Mouse (Mus musculus): ENCODE data around the gene Hoxc6.
A peak's percentile ranks its signal among the peaks of the same experiment; 100 is the strongest.

The Hoxc6 gene

DNA sequence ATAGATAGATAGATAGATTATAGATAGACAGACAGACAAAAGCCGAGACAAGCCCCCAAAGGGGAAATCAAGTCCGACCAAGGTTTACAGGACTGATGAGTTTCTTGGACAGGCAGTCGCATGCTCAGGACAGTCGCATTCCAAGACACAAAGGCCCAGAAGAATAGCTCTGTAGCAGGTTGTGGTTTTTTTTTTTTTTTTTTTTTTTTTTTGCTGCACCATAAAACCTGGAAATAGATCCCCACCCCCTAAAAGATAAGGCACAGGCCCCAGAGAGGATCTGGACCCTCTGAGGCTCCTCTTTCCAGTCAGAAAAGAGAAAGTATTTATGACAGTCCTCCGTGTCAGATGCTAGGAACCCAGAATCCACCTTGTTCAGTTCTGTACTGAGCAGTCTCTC is 10.0 kb upstream of the Hoxc6 start:
- DNase-seq (ENCODE audit: extremely low read depth, low read depth): no peak

DNA sequence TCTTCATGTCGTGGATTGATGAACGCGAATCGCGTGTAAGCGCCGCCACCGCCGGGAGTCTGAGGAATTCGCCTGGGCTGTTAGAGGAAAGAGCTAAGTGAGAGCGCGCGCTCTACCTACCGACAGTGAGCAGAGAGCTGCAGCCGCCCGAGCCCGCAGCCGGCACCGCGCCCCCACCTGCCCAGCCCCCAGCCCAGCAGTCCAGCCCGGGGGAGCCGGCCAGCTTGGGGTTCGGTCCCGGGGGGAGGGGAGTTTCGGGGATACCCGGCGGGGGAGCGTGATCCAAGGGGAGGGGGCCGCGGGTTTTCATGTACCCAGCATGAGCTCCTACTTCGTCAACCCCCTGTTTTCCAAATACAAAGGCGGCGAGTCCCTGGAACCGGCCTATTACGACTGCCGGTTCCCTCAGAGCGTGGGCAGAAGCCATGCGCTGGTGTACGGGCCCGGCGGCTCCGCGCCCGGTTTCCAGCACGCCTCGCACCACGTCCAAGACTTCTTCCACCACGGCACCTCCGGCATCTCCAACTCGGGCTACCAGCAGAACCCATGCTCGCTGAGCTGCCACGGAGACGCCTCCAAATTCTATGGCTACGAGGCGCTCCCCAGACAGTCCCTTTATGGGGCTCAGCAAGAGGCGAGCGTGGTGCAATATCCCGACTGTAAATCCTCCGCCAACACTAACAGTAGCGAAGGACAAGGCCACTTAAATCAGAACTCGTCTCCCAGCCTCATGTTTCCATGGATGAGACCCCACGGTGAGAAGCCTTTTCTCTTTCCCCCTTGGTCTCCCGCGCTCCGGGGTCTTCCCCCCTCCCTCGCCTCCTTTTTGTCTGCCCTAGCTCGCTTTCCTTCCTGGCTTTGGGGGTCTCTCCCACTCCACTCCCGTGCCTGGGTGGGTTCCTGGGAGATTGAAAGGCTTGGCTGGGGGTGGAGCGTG is 7.3 kb upstream of the Hoxc6 start, which contains the start of gene Hoxc8:
Gene Hoxc8 (plus strand): TSS at position 147 of the 937 bp plus-strand sequence.
- DNase-seq (ENCODE audit: extremely low read depth, low read depth): no peak

DNA sequence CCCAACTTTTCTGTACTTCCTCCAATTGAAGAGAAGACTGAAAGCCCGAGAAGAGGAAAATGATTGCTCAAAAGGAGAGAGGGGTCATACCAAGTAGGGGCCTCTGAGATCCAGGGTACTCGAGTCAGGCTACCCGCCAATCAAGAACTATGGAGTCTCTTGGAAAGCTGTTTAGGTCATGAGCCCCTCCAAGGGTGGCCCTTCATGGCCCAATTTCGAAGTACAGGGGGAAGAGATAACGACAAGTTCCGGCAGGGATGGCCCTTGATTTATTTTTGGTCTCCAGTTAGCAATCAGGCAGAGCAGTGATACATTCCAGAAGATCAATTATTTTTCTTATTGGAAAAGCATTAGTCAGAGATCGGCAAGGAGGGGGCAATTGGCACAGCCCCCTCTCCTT is 6.3 kb upstream of the Hoxc6 start:
- no peak for DNase-seq (ENCODE audit: extremely low read depth, low read depth)

GRCm38 (mm10) chr15:102992206-102992605 is 5.9 kb upstream of the Hoxc6 start:
- no peak for DNase-seq (ENCODE audit: extremely low read depth, low read depth)

GRCm38 (mm10) chr15:102992863-102993262 is 5.2 kb upstream of the Hoxc6 start:
- DNase-seq (ENCODE audit: extremely low read depth, low read depth): no peak

DNA sequence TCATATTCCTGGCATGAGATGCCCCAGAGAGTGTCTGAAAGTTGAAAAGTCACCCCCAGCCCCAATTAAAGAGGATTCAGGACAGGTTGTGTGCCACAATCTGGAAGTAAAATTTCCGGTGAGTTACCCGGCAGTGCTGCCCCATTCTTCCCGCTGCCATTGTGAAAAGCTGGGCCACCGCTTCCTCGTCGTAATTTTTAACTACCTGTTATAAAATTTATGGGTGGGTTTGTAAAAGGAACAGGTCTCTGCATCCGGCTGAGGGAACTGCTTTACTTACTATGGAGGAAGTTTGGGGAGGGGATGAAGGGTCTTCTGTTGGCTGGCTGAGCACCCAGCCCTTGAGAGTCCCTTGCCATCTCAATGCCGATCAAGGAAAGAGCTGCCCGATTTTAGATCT is 1.5 kb upstream of the Hoxc6 start:
- no peak for DNase-seq (ENCODE audit: extremely low read depth, low read depth)

GRCm38 (mm10) chr15:102997431-102997830 is 626 bp upstream of the Hoxc6 start:
- DNase-seq (ENCODE audit: extremely low read depth, low read depth): no peak

GRCm38 (mm10) chr15:102998608-102999182 is 638 bp downstream of the Hoxc6 start:
- DNase-seq (ENCODE audit: extremely low read depth, low read depth): peak; percentile 96

GRCm38 (mm10) chr15:102999183-102999831 is 1.2 kb downstream of the Hoxc6 start:
- DNase-seq (ENCODE audit: extremely low read depth, low read depth): peak; percentile 94

DNA sequence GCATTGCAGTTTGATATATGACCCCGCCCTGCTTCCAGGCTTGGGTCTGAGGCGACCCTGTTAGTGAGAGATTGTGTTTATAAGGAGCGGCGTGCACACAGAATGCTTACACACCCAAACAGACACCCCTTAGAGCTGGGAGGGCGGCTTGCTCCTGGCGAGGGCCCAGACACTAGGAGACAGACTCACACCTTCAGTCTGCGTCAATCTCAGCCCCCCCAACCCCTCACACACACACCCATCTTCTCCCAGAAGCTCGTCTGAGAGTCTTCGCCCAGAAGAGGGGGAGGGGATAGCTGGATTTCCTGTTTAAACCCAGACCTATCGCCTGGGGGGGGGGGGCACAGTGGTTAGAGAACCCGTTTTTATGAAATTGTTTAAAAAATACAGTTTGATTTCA is 1.9 kb downstream of the Hoxc6 start:
- no peak for DNase-seq (ENCODE audit: extremely low read depth, low read depth)

GRCm38 (mm10) chr15:103000501-103000901 is 2.4 kb downstream of the Hoxc6 start:
- DNase-seq (ENCODE audit: extremely low read depth, low read depth): no peak

- DNase-seq (ENCODE audit: extremely low read depth, low read depth): no peak
These were observed 3.3 kb downstream of the Hoxc6 start for GRCm38 (mm10) chr15:103001370-103001769.

GRCm38 (mm10) chr15:103002156-103002555 is 4.1 kb downstream of the Hoxc6 start:
- DNase-seq (ENCODE audit: extremely low read depth, low read depth): no peak

- peak; percentile 85 for DNase-seq (ENCODE audit: extremely low read depth, low read depth)
These were observed 4.9 kb downstream of the Hoxc6 start for GRCm38 (mm10) chr15:103002821-103003448.

GRCm38 (mm10) chr15:103005308-103005707 is 7.3 kb downstream of the Hoxc6 start:
- no peak for DNase-seq (ENCODE audit: extremely low read depth, low read depth)

GRCm38 (mm10) chr15:103005797-103006196 is 7.7 kb downstream of the Hoxc6 start:
- no peak for DNase-seq (ENCODE audit: extremely low read depth, low read depth)

GRCm38 (mm10) chr15:103006326-103006725 is 8.3 kb downstream of the Hoxc6 start:
- no peak for DNase-seq (ENCODE audit: extremely low read depth, low read depth)

GRCm38 (mm10) chr15:103009265-103010111 is 11.4 kb downstream of the Hoxc6 start:
- no peak for DNase-seq (ENCODE audit: extremely low read depth, low read depth)

GRCm38 (mm10) chr15:103010112-103010846 is 12.2 kb downstream of the Hoxc6 start:
- no peak for DNase-seq (ENCODE audit: extremely low read depth, low read depth)
